Mouse (Mus musculus): ENCODE measurements around the gene Col19a1. TPM values are rescaled to one million over a fixed set of nuclear protein-coding genes. Genes with fewer than 3 reads are reported as not detected.

Col19a1 gene
- polyA plus RNA-seq, 1 experiment from 2014 or later: 2.7 TPM

DNA sequence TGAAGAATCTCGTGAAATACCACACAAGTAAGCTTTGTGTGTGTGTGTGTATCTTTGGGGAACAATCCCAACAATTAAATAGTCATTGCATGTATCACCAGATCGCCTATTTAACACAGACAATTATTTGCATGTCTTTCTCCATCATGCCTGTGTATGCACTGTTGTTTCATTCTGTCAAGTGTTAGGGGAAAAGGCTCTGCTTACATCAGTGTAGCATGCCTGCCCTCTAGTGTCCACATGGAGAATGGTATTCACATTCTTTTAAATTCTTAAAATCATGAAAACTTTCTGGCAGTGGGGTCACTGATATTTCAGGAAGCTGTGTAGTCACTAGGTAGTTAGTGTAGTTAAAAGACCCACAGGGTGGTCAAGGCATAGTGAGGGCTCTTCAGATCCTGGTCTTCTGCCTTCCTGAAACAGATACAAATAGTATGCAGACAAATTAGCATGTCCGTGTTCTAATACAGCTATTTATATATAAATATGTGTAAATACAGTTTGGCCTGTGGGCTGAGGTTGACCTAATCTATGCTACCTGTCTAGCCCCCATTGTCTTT, 338.1 kb downstream of the Col19a1 start:
- no peak overlapping the region for H3K9ac ChIP-seq (ENCODE audit: low read depth, low read length)
- 35% methylated on average over 3 of the region's 3 CpGs for WGBS
- no peak overlapping the region for H3K4me2 ChIP-seq (ENCODE audit: low read length)
- H3K4me3 ChIP-seq (ENCODE audit: low read length): no peak overlapping the region
- ATAC-seq: peak; percentile 87
- H3K27me3 ChIP-seq (replicated peaks; ENCODE audit: control insufficient read depth, insufficient read depth, low read length): no peaks in the 10 kb centered on the region
- no peaks in the 10 kb centered on the region for H3K9me3 ChIP-seq (ENCODE audit: control insufficient read depth, low read length)
- peaks cover 6% of the 10 kb centered on the region for H3K4me1 ChIP-seq (ENCODE audit: control insufficient read depth, insufficient read depth, low read depth, low read length)
- H3K27ac ChIP-seq (ENCODE audit: low read depth, low read length): no peak overlapping the region
- H3K36me3 ChIP-seq (ENCODE audit: control insufficient read depth, insufficient read depth, low read length): no peaks in the 10 kb centered on the region

DNA sequence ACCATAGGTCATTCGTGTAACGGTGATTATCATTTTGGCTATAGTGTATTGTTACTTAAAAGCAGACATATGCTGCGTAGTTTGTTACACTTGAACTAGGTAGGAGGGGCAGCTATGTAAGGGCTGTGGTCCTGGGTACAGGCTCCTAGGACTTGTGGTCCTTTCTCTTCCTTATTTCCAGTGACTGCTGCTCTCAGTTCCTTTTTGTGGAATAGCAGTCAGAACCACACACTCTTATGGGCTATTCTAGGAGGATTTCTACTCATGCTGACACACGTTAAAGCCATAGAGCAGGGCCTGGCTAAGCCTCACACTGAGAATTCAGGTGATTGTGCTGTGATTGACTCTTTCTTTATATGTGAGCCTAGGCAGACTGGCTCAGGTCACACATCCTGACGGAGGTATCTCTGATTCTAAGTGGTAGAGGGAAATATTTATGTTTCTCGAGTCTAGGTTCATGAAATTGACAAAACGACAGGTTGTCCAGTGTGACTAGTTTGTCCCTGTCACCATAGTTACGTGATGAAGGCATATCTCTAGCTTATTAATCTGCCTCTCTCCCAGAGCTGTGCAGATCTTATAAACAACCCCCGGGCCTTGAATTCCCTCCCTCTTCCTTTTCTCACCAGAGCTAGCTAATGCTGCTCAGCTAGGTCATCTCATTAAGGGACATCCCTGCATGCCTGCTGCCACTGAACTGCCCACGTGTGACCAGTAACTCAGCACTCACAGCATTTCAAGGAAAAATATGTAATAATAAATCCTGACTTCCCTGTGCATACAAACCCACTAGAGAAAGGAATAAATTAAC, 338.8 kb downstream of the Col19a1 start:
- no peak overlapping the region for H3K4me3 ChIP-seq (ENCODE audit: low read length)
- peak overlapping the region; percentile 23; the same call in 1 of the 2 replicates for H3K9ac ChIP-seq (ENCODE audit: low read depth, low read length)
- no peaks in the 10 kb centered on the region for H3K27me3 ChIP-seq (replicated peaks; ENCODE audit: control insufficient read depth, insufficient read depth, low read length)
- ATAC-seq: peak; percentile 79
- H3K27ac ChIP-seq (ENCODE audit: low read depth, low read length): no peak overlapping the region
- H3K4me1 ChIP-seq (ENCODE audit: control insufficient read depth, insufficient read depth, low read depth, low read length): peaks cover 6% of the 10 kb centered on the region
- no peaks in the 10 kb centered on the region for H3K9me3 ChIP-seq (ENCODE audit: control insufficient read depth, low read length)
- 60% methylated on average over 10 of the region's 10 CpGs for whole genome bisulfite sequencing
- no peak overlapping the region for H3K4me2 ChIP-seq (ENCODE audit: low read length)
- no peaks in the 10 kb centered on the region for H3K36me3 ChIP-seq (ENCODE audit: control insufficient read depth, insufficient read depth, low read length)

DNA sequence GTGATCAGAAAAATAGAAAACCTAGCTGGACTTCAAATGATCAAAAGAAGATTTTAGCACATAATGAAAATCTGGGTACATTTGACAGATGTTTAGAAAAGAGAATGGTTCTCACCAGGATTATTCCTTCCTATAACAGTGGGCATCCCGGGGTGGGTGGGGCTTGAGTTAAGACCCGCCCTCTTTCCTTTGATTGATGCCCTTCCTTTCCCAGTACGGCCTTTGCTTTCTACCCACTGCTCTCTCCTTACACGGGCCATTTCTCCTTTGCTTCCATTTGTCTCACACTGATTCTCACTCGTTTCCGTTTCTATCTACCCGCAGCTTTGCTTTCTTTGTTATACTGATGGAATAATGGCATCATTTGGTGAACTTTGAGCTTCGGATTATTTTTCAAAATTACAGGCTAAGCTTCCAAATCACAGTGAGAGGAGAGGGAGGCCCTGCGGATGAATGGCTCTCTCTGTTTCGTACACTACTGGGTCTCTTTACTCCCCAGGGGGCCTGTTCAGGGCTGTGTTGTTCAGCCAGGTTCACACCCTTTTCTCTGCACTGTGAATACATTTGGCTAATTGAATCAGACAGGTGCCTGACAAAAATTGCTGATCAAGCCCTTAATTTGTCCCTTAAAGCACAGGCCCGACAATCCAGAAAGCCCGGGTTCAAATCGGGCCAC, 341.4 kb downstream of the Col19a1 start:
- Histone ChIP-seq H3K4me1 (ENCODE audit: control insufficient read depth, insufficient read depth, low read depth, low read length) (peaks cover 6% of the 10 kb centered on the region), H3K27me3 (replicated peaks; ENCODE audit: control insufficient read depth, insufficient read depth, low read length) (no peaks in the 10 kb centered on the region), H3K4me3 (ENCODE audit: low read length) (no peak overlapping the region), H3K4me2 (ENCODE audit: low read length) (no peak overlapping the region), H3K36me3 (ENCODE audit: control insufficient read depth, insufficient read depth, low read length) (no peaks in the 10 kb centered on the region), H3K9ac (ENCODE audit: low read depth, low read length) (no peak overlapping the region), H3K9me3 (ENCODE audit: control insufficient read depth, low read length) (no peaks in the 10 kb centered on the region), H3K27ac (ENCODE audit: low read depth, low read length) (no peak overlapping the region)
- 50% methylated on average over 13 of the region's 13 CpGs for WGBS
- peak; percentile 50; the same call in 1 of the 2 replicates for ATAC-seq

DNA sequence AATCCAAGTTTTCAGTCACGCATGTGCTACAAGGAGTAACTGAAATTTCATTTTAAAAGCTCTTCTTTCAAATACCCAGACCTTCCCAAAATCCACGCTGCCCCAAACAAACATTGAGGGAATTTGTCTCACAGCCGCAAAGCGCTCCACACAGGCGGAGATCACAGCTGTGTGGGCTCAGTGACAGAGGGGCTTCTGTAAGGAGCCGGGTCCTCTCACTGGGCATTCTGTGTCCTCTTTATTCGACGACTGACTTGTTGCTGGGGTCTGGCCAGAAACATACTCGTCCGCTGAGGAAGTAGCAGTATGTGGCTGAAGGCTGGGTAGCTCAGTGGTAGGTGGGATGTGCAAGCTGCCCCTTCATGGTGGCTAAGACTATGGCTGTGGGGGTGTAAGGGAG, 342.3 kb downstream of the Col19a1 start:
- 68% methylated on average over 10 of the region's 10 CpGs for WGBS
- H3K9ac ChIP-seq (ENCODE audit: low read depth, low read length): no peak overlapping the region
- H3K27me3 ChIP-seq (replicated peaks; ENCODE audit: control insufficient read depth, insufficient read depth, low read length): no peaks in the 10 kb centered on the region
- no peak for ATAC-seq
- H3K9me3 ChIP-seq (ENCODE audit: control insufficient read depth, low read length): no peaks in the 10 kb centered on the region
- H3K4me3 ChIP-seq (ENCODE audit: low read length): no peak overlapping the region
- H3K27ac ChIP-seq (ENCODE audit: low read depth, low read length): no peak overlapping the region
- peaks cover 6% of the 10 kb centered on the region for H3K4me1 ChIP-seq (ENCODE audit: control insufficient read depth, insufficient read depth, low read depth, low read length)
- H3K4me2 ChIP-seq (ENCODE audit: low read length): no peak overlapping the region
- no peaks in the 10 kb centered on the region for H3K36me3 ChIP-seq (ENCODE audit: control insufficient read depth, insufficient read depth, low read length)

DNA sequence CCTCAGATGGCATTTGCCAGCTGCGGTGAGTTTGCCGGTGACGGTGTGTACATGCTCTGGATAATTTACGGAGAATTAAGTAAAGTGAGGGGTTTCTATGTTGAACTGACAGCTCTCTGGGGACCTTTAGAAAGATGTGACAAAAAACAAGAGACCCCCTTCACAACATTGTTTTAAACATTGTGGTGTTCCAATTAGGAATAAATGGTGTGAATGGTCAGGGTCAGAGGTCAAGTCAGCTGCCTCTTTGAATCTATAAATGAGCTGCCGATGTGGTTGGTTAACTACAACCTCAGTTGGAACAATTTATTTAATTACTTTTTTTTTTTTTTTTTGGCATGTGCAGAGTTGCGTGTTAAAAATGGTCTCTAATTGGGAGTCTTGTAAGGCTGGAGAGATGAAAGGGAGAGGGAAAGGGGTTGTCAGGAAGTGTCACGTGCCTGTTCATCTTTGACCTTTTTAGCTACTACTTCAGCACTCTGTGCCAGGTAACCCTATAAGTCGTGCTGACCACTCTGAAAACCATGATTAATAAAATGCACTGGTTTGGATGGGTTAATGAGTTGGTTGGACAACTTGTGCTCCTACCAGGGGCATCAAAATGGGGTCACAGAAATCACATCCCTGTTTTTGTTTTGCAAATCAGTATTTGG, 347.1 kb downstream of the Col19a1 start:
- WGBS: 28% methylated on average over 8 of the region's 8 CpGs
- H3K9ac ChIP-seq (ENCODE audit: low read depth, low read length): no peak overlapping the region
- no peaks in the 10 kb centered on the region for H3K36me3 ChIP-seq (ENCODE audit: control insufficient read depth, insufficient read depth, low read length)
- ATAC-seq: no peak
- H3K4me3 ChIP-seq (ENCODE audit: low read length): no peak overlapping the region
- no peak overlapping the region for H3K4me2 ChIP-seq (ENCODE audit: low read length)
- H3K27ac ChIP-seq (ENCODE audit: low read depth, low read length): no peak overlapping the region
- H3K9me3 ChIP-seq (ENCODE audit: control insufficient read depth, low read length): no peaks in the 10 kb centered on the region
- no peaks in the 10 kb centered on the region for H3K4me1 ChIP-seq (ENCODE audit: control insufficient read depth, insufficient read depth, low read depth, low read length)
- no peaks in the 10 kb centered on the region for H3K27me3 ChIP-seq (replicated peaks; ENCODE audit: control insufficient read depth, insufficient read depth, low read length)

DNA sequence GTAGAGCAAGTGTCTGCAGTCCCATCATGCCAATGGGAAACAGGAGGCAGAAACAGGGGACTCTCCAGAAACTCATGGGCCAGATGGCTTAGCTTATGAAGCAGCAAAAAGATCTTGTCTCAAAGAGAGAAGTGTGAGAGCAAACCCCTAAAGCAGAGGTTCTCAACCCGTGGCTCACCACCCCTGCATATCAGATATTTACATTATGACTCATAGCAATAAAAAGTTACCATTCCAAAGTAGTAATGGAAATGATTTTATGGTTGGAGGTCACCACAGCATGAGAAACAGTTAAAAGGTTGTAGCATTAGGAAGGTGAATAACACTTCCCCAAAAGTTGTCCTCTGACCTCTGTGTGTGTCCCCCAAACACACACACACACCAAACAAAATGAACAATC, 350.9 kb downstream of the Col19a1 start:
- Histone ChIP-seq H3K4me3 (ENCODE audit: low read length) (no peak overlapping the region), H3K4me2 (ENCODE audit: low read length) (no peak overlapping the region), H3K27me3 (replicated peaks; ENCODE audit: control insufficient read depth, insufficient read depth, low read length) (no peaks in the 10 kb centered on the region), H3K4me1 (ENCODE audit: control insufficient read depth, insufficient read depth, low read depth, low read length) (0 out of 2 replicates have a peak, but pooled peaks cover 2% of the 10 kb centered on the region), H3K9ac (ENCODE audit: low read depth, low read length) (no peak overlapping the region), H3K9me3 (ENCODE audit: control insufficient read depth, low read length) (no peaks in the 10 kb centered on the region), H3K27ac (ENCODE audit: low read depth, low read length) (no peak overlapping the region), H3K36me3 (ENCODE audit: control insufficient read depth, insufficient read depth, low read length) (no peaks in the 10 kb centered on the region)
- ATAC-seq: no peak
- WGBS: 81% methylated on average over 1 of the region's 1 CpGs

DNA sequence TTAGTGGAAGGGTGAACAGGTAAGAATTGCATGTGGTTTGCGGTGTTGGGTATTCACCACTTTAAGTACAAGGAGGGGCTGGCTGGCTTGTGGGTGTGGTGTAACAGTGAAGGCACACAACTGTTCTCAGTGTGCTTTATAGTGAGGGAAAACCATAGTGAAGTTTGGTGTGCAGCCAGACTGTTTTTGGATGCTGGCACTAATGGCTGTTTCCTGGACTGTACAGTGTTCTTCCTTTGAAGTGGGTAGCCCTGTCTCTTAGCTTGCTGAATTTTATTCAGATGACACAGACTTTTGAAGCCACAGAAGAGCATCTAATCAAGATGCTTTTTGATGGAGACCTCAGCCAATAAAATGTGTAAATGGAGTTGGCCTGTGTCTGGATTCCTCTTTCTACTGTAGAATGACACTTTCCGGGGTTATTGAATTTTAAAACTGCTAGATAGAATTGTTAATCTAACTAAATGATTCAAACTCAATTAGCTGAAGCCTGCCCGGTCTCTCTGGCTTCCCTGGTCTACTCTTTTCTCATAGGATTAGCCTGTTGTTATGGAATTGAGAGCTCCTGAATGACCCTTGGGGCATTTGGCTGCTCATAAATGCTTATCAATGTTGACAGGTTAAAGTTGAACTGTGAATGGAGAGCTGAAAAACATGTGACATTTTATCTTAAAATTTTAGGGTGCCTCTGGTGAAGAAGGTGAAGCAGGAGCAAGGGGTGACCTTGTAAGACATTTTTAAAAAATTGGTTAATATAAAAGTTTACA, 355.6 kb downstream of the Col19a1 start:
- WGBS: 64% methylated on average over 3 of the region's 3 CpGs
- peak; percentile 37 for ATAC-seq
- H3K4me2 ChIP-seq (ENCODE audit: low read length): no peak overlapping the region
- H3K27me3 ChIP-seq (replicated peaks; ENCODE audit: control insufficient read depth, insufficient read depth, low read length): no peaks in the 10 kb centered on the region
- no peak overlapping the region for H3K27ac ChIP-seq (ENCODE audit: low read depth, low read length)
- H3K4me1 ChIP-seq (ENCODE audit: control insufficient read depth, insufficient read depth, low read depth, low read length): 0 out of 2 replicates have a peak, but pooled peaks cover 2% of the 10 kb centered on the region
- no peak overlapping the region for H3K9ac ChIP-seq (ENCODE audit: low read depth, low read length)
- no peaks in the 10 kb centered on the region for H3K36me3 ChIP-seq (ENCODE audit: control insufficient read depth, insufficient read depth, low read length)
- no peak overlapping the region for H3K4me3 ChIP-seq (ENCODE audit: low read length)
- H3K9me3 ChIP-seq (ENCODE audit: control insufficient read depth, low read length): no peaks in the 10 kb centered on the region

DNA sequence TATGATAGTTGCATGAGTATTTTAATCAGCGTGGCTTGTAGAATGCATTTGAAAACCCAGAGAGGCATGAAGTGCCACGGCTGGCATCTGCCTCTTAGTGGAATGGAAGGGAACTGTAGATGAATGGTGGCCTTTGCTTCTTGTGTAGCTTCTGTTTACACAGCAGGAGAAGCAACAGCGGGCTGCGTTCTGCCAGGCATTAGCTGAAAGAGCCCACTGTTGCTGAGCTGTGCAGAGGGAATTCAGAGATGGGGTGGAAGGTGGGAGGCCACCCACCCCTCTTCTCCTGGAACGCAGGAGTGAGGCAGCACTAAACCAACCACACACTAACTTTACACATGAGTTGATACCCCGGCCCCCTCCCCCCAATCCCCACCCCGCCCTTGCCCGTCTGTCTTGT, 356.8 kb downstream of the Col19a1 start:
- 0 out of 2 replicates have a peak, but pooled peaks cover 2% of the 10 kb centered on the region for H3K4me1 ChIP-seq (ENCODE audit: control insufficient read depth, insufficient read depth, low read depth, low read length)
- WGBS: 26% methylated on average over 8 of the region's 8 CpGs
- H3K27ac ChIP-seq (ENCODE audit: low read depth, low read length): peak overlapping the region; percentile 61
- peak; percentile 81 for ATAC-seq
- H3K9ac ChIP-seq (ENCODE audit: low read depth, low read length): no peak overlapping the region
- H3K4me3 ChIP-seq (ENCODE audit: low read length): no peak overlapping the region
- no peak overlapping the region for H3K4me2 ChIP-seq (ENCODE audit: low read length)
- H3K27me3 ChIP-seq (replicated peaks; ENCODE audit: control insufficient read depth, insufficient read depth, low read length): no peaks in the 10 kb centered on the region
- no peaks in the 10 kb centered on the region for H3K36me3 ChIP-seq (ENCODE audit: control insufficient read depth, insufficient read depth, low read length)
- no peaks in the 10 kb centered on the region for H3K9me3 ChIP-seq (ENCODE audit: control insufficient read depth, low read length)
